Mouse (Mus musculus) bone marrow, adult 2 months (tissue): ENCODE measurements at regions not wholly inside any gene's neighbourhood (a gene's known extent, or its start where the extent isn't known, plus 50 kb on each side); places are given as distances from the start of the nearest gene placed in this dataset.

ENCODE experiments used
- H3K27ac ChIP-seq: fragments of 200-500 bp; 2 replicates; pipeline ENCODE4 v1.5.1; 2012; ENCODE audit warnings: low read depth, mild to moderate bottlenecking, control low read depth, inconsistent platforms, low read length; ENCODE audit not compliant: control insufficient read depth, poor library complexity, insufficient read depth
- H3K4me1 ChIP-seq: fragments of 200-500 bp; 2 replicates; pipeline ENCODE4 v1.6.1; 2011; ENCODE audit warnings: low read length; ENCODE audit not compliant: control insufficient read depth, insufficient read depth
- H3K4me3 ChIP-seq: fragments of 200-500 bp; replicated peaks from 2 replicates; pipeline ENCODE3; 2011; ENCODE audit warnings: mild to moderate bottlenecking, low read depth, low read length, control low read depth; ENCODE audit not compliant: control insufficient read depth
- CTCF ChIP-seq: fragments of 200-500 bp; IDR thresholded peaks from 2 replicates; pipeline ENCODE4 v1.5.1; 2011; ENCODE audit warnings: low read length, control low read depth; ENCODE audit not compliant: control insufficient read depth, insufficient read depth
- POLR2A ChIP-seq: fragments of 200-500 bp; IDR thresholded peaks from 2 replicates; pipeline ENCODE4 v1.6.1; 2011; ENCODE audit warnings: low read depth, mild to moderate bottlenecking, control low read depth, low read length, borderline replicate concordance; ENCODE audit not compliant: control insufficient read depth
- WGBS: fragments of 180-500 bp; shearing (Covaris S2); methylation state at CpG from one replicate; pipeline ENCODE4 v1.1.7; 2018; 5-methylcytosine and 5-hydroxymethylcytosine counted together

- Histone ChIP-seq H3K4me1 (no peaks in the 10 kb centered on the region), H3K4me3 (no peak overlapping the region), H3K27ac (no peak overlapping the region)
- whole genome bisulfite sequencing, result 73% methylated on average over 4 of the region's 4 CpGs
- TF ChIP-seq POLR2A, result no peak
- no peak for TF ChIP-seq CTCF
These were observed 155.0 kb downstream of the Sp3 start for GRCm38 (mm10) chr2:72825251-72825650.

DNA sequence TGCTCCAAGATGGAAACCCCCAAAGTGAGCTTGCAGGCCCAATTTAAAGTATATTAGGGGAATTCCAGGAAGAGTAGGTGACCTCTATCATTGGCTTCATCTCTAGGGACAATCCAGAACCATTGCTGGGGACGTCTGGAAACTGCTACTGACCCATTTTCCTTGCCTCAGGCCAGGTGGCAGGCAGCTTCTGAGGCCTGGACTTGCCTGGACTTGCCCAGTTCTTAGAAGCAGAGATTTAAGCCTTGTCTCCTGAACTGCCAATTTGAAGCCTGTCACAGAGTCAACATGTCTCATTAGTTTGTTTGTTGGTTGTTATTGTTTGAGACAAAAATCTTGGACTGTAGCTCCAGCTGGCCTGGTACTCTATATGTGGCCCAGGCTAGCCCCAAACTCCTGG, 151.1 kb downstream of the Sp3 start:
- Histone ChIP-seq H3K4me3 (no peak overlapping the region), H3K27ac (no peak overlapping the region), H3K4me1 (no peaks in the 10 kb centered on the region)
- TF ChIP-seq CTCF (no peak), POLR2A (no peak)
- 39% methylated on average over 1 of the region's 1 CpGs for WGBS

DNA sequence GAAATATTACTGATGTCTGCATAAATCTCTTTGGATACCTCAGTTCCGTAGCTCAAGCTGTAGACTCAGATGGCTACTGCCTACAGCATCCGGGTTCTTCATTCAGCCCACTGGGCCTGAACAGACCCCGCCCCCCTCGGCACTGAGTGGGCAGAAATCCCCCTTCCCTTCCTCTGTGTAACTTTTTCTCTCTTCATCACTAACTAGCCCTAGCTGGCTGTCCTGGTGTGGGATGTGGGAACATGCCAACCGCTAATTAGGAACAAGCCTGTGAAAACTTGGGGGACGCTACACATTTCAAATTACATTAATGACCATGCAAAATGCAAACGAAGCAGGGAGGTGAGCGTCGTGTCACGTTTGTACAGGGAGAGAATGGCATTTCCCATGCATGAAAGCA, 147.5 kb downstream of the Sp3 start:
- no peak for TF ChIP-seq POLR2A
- no peak for TF ChIP-seq CTCF
- WGBS, result 86% methylated on average over 10 of the region's 10 CpGs

DNA sequence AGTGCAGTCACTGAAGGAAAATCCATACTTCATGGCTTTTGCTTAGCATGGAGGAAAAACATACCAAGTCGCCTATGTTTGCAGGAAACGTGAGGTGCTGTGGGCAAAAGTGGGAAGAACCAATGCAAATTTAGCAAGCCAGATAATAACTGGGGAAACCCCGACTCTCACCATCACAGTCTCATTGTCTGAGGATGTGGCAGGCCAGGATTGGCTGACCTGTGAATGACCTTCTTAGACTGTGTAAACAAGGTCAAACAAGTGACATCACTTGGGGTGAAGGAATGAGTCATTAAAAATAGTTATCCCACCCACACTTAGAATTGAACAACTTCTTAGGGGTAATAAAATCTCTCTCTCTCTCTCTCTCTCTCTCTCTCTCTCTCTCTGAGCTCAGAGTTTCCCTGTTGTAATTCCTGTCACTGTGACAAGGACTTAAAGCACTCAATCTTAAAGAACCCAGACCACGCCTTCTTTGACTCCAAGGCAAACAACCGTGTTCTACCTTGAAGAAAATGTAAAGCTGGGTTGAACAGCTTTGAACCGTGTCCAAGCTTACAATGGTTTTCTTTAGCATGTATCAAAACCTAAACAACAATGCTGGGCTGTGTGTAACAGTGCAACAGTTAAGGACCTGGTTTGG, 142.0 kb downstream of the Sp3 start:
- H3K4me3 ChIP-seq, result no peak overlapping the region
- no peak for TF ChIP-seq POLR2A
- TF ChIP-seq CTCF, result no peak
- H3K27ac ChIP-seq, result no peak overlapping the region
- no peaks in the 10 kb centered on the region for H3K4me1 ChIP-seq
- 44% methylated on average over 6 of the region's 6 CpGs for WGBS

More for the DNA sequence above, 147.5 kb downstream of the Sp3 start:
- Histone ChIP-seq H3K4me3 (no peak overlapping the region), H3K27ac (no peak overlapping the region), H3K4me1 (no peaks in the 10 kb centered on the region)

DNA sequence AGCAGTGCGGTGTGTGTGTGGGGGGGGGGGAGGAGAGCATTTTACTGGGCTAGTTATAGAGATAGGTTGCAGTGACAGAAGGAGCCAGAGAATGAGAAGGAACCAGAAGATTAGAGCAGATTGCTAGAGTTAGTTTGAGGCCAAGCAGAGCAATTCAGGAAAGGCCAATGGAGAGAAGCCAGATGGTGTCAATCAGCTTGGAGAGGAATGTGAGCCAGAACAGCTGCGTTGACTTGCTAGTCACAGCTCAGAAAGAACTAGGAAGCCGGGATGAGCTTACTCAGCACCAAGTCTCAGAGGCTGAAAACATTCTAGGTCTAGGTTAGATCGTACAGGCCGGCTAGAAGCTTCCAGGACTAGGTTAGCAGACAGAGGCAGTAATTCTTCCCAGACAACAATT, 140.6 kb downstream of the Sp3 start:
- H3K27ac ChIP-seq, result no peak overlapping the region
- TF ChIP-seq POLR2A (no peak), CTCF (no peak)
- H3K4me1 ChIP-seq, result no peaks in the 10 kb centered on the region
- H3K4me3 ChIP-seq, result no peak overlapping the region
- 82% methylated on average over 5 of the region's 5 CpGs for WGBS

GRCm38 (mm10) chr2:72841367-72841766, 138.9 kb downstream of the Sp3 start:
- Histone ChIP-seq H3K4me1 (no peaks in the 10 kb centered on the region), H3K4me3 (no peak overlapping the region), H3K27ac (no peak overlapping the region)
- TF ChIP-seq POLR2A (no peak), CTCF (no peak)
- WGBS, result 88% methylated on average over 5 of the region's 5 CpGs

- WGBS, result 80% methylated on average over 2 of the region's 2 CpGs
- no peak for TF ChIP-seq CTCF
- TF ChIP-seq POLR2A, result no peak
These were observed 136.6 kb downstream of the Sp3 start for GRCm38 (mm10) chr2:72843610-72844009.

DNA sequence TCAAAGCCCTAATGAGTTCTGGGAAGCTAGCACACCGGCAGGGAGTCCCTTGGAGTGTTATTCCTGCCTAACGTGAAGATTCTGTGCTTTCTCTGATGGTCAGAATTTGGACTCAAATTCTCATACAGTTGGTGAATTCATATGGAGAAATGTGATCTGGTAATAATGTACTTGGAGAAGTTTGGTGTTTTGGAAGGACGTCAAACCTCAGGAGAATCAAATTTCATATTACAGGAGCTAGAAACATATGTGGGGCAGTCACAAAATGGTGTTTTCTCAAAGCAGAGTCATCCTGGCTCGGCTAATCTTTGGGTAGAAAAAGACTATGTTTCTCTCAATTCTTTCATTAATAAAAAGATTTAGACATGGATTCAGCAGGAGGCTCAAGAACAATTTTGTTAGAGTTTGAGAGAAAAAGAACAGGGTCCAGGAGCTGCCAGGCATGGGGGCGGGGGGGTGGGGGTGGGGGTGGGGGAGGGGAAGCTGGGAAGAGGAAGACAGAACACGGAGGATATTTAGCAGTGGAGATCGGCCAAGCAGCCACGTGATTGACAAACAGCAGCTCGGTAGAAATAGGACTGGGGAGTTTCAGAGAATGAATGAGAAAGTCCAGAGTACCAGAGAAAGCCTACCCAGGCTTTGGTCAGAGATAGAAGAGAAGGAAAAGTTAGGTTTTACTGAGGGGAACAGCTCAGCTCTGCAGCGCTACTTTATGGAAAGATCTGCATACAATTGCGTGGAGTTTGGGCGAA, 130.6 kb downstream of the Sp3 start:
- Histone ChIP-seq H3K4me1 (no peaks in the 10 kb centered on the region; the same call in 1 of the 2 replicates), H3K27ac (no peak overlapping the region), H3K4me3 (no peak overlapping the region)
- TF ChIP-seq CTCF, result no peak
- no peak for TF ChIP-seq POLR2A
- WGBS, result 48% methylated on average over 12 of the region's 12 CpGs

More at GRCm38 (mm10) chr2:72843610-72844009, 136.6 kb downstream of the Sp3 start:
- Histone ChIP-seq H3K27ac (no peak overlapping the region), H3K4me1 (no peaks in the 10 kb centered on the region; the same call in 1 of the 2 replicates), H3K4me3 (no peak overlapping the region)
